In genomic region chr8:126628616-126629015, GRCm38 (mm10) we compare ENCODE assay signal across 14 mouse cellular contexts. TPM values are rescaled to one million over a fixed set of nuclear protein-coding genes. Genes with fewer than 3 reads are reported as not detected.
DNase-seq lines count a peak whose midpoint lies in the region; ATAC-seq lines count a peak whose summit lies in the region.
"Had no signal": no experiment of that assay in that cellular context is flagged by ENCODE, and none has a peak within 500 bp of the region (broad histone marks: within the 10 kb centered on the region; RNA-seq: fewer than 3 reads in every experiment).

No protein-coding gene starts in this region.

- peak; percentile 47 for DNase-seq in lung, postnatal 25 days (ENCODE audit: low spot score)
- no peak for DNase-seq in lung, postnatal 4 days
- peak; percentile 33 for DNase-seq in CD4-positive, CD25-positive, alpha-beta regulatory T cell, adult 2 months (ENCODE audit: low read depth, low spot score)
- no peak for DNase-seq in left cerebral cortex, adult 11 months (ENCODE audit: low spot score)
- DNase-seq: cerebellum, postnatal 36 days; gastrocnemius, postnatal 14 days; layer of hippocampus, postnatal 36 days; liver, embryonic 13.5 days; right cerebral cortex, postnatal 14 days had no signal

- ATAC-seq in granulocyte monocyte progenitor cell, adult 5-6 weeks (replicated peaks; ENCODE audit: poor library complexity, severe bottlenecking): peak; percentile 94
- peak; percentile 96 for ATAC-seq in neutrophil, adult 5-6 weeks (ENCODE audit: extremely low read depth, insufficient number of reproducible peaks, low FRiP score, poor library complexity, severe bottlenecking)
- ATAC-seq in frontal cortex, adult (ENCODE audit: low TSS enrichment): no peak
- ATAC-seq: inflammation-experienced regulatory T-cells, adult 6 months; Patski had no signal

RNA-seq across cellular contexts. Expression of gene Irf2bp2, which starts 34.8 kb away (rescaled TPM):
- total RNA-seq in granulocyte monocyte progenitor cell, adult 5-6 weeks (2014; fragmentation: Nextera tagmentation): 112 and 113 TPM in 2 replicates
- total RNA-seq in granulocyte monocyte progenitor cell, adult 5-6 weeks (2017): 97.9 and 112 TPM in 2 replicates
- 65.3 and 69.0 TPM in 2 replicates for total RNA-seq in neutrophil, adult 5-6 weeks (2017)

Comparison
In these comparisons a context has a peak if more than half of its experiments do, and no peak if none do; other contexts are left out.
1. DNase-seq: peak in lung, postnatal 25 days (single experiment) and CD4-positive, CD25-positive, alpha-beta regulatory T cell, adult 2 months (single experiment); none in lung, postnatal 4 days (0 of 2) and left cerebral cortex, adult 11 months (single experiment).